Mouse (Mus musculus) heart, embryonic 11.5 days (tissue): ENCODE measurements at regions not wholly inside any gene's neighbourhood (a gene's known extent, or its start where the extent isn't known, plus 50 kb on each side); places are given as distances from the start of the nearest gene placed in this dataset.

ENCODE experiments used
- ATAC-seq: fragments of 200-750 bp; cut with Nextera tagmentation; replicated peaks from 2 replicates; pipeline ENCODE4 v1.8.0; 2017; ENCODE audit warnings: moderate library complexity; ENCODE audit not compliant: insufficient number of reproducible peaks, low FRiP score, low TSS enrichment
- H3K27ac ChIP-seq: fragments of 300-500 bp; sonication (generic); 2 replicates; pipeline ENCODE4 v1.5.1; 2014; ENCODE audit warnings: mild to moderate bottlenecking, low read depth, low read length
- H3K27me3 ChIP-seq: fragments of 300-500 bp; sonication (generic); 2 replicates; pipeline ENCODE4 v1.6.1; 2014; ENCODE audit warnings: mild to moderate bottlenecking, low read length, mixed read lengths; ENCODE audit not compliant: control insufficient read depth, insufficient read depth
- H3K36me3 ChIP-seq: fragments of 300-500 bp; sonication (generic); 2 replicates; pipeline ENCODE4 v1.6.1; 2014; ENCODE audit warnings: mild to moderate bottlenecking, low read length, moderate library complexity, mixed read lengths; ENCODE audit not compliant: control insufficient read depth, insufficient read depth
- H3K4me1 ChIP-seq: fragments of 300-500 bp; sonication (generic); 2 replicates; pipeline ENCODE4 v1.6.1; 2014; ENCODE audit warnings: low read length; ENCODE audit not compliant: control insufficient read depth, insufficient read depth
- H3K4me2 ChIP-seq: fragments of 300-500 bp; sonication (generic); 2 replicates; pipeline ENCODE4 v1.6.1; 2014; ENCODE audit warnings: mild to moderate bottlenecking, moderate library complexity
- H3K4me3 ChIP-seq: fragments of 300-500 bp; sonication (generic); 2 replicates; pipeline ENCODE4 v1.5.1; 2014; ENCODE audit warnings: low read depth, low read length
- H3K9ac ChIP-seq: fragments of 300-500 bp; sonication (generic); 2 replicates; pipeline ENCODE4 v1.6.1; 2014; ENCODE audit warnings: mild to moderate bottlenecking, low read depth, low read length, moderate library complexity
- H3K9me3 ChIP-seq: fragments of 300-500 bp; sonication (generic); replicated peaks from 2 replicates; pipeline ENCODE4 v1.6.1; 2016; ENCODE audit warnings: low read length; ENCODE audit not compliant: control insufficient read depth
- WGBS: fragments of 180-500 bp; shearing (Covaris S2); extraction: QIAGEN DNeasy Blood & Tissue Kit; methylation state at CpG from one replicate; pipeline ENCODE4 v1.1.7; 2014; ENCODE audit not compliant: insufficient replicate concordance; 5-methylcytosine and 5-hydroxymethylcytosine counted together

- H3K4me1 ChIP-seq = peaks cover 2% of the 10 kb centered on the region; the same call in 1 of the 2 replicates
- H3K4me2 ChIP-seq = no peak overlapping the region
- no peak overlapping the region for H3K9ac ChIP-seq
- no peak for ATAC-seq
- H3K27me3 ChIP-seq = no peaks in the 10 kb centered on the region
- no peaks in the 10 kb centered on the region for H3K9me3 ChIP-seq
- no peak overlapping the region for H3K4me3 ChIP-seq
- 78% methylated on average over 8 of the region's 8 CpGs for WGBS
- no peaks in the 10 kb centered on the region for H3K36me3 ChIP-seq
- H3K27ac ChIP-seq = no peak overlapping the region
Measured at GRCm38 (mm10) chr6:31132396-31133190, 173.7 kb upstream of the Klf14 start.

DNA sequence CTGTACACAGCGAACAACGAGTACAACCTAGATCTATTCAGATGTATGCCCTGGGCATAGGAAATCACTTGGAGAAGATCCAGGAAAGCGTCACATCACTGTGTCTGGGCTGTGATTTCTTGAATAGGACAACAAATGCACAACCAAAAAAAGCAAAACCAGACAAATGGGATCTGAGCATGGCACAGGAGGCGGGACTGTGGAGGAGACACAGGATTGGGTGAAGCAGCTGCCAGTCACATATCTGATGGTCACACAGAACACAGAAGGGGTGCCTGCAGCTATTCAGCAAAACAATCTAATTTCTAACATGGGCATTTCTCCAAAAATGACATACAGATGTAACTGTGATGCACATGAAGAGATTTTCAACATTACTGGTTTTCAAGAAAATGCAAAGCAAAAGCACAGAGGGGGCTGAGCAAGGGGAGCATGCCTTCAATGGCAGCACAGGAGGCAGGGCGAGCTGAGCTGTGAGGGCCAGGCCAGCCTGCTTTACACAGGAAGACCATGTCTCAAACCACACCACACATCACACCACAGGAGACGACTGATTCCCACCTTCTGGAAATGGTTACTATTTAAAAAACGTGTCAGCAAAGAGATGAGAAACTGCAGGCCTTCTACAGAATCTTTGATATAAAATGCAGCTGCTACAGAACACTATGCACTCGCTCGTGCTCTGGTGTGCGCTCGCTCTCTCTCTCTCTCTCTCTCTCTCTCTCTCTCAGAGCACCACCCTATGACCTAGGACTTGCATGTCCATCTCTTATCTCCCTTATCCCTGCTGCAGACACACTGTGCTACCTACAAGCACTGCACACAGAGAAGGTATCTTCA, 175.2 kb upstream of the Klf14 start:
- H3K9me3 ChIP-seq = no peaks in the 10 kb centered on the region

DNA sequence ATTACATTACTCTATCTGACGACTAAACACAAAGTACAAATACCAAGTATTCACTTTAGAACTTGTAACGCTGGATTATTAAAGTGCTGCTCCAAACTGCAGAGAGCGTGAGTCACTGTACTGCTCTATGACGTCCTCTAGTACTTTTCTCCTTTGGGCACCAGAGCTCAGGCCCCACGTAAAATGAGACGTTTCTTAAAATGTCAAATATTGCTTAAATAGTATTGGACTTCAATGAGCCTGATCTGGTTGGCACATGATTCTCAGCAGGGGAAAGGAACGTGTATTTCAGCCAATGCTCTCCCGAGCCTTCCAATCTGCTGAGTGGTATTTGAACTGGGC, 175.8 kb upstream of the Klf14 start:
- Histone ChIP-seq H3K4me2 (no peak overlapping the region), H3K4me1 (peaks cover 2% of the 10 kb centered on the region; the same call in 1 of the 2 replicates), H3K27me3 (no peaks in the 10 kb centered on the region), H3K9ac (no peak overlapping the region), H3K27ac (no peak overlapping the region), H3K9me3 (no peaks in the 10 kb centered on the region), H3K36me3 (no peaks in the 10 kb centered on the region), H3K4me3 (no peak overlapping the region)
- WGBS = 79% methylated on average over 8 of the region's 8 CpGs
- ATAC-seq = no peak

More for the DNA sequence above, 175.2 kb upstream of the Klf14 start:
- H3K4me3 ChIP-seq = no peak overlapping the region
- no peaks in the 10 kb centered on the region for H3K27me3 ChIP-seq
- WGBS = 80% methylated on average over 11 of the region's 11 CpGs
- ATAC-seq = no peak
- H3K9ac ChIP-seq = no peak overlapping the region
- H3K36me3 ChIP-seq = no peaks in the 10 kb centered on the region
- H3K27ac ChIP-seq = no peak overlapping the region
- H3K4me2 ChIP-seq = no peak overlapping the region
- peaks cover 2% of the 10 kb centered on the region; the same call in 1 of the 2 replicates for H3K4me1 ChIP-seq

- H3K27me3 ChIP-seq = no peaks in the 10 kb centered on the region
- H3K36me3 ChIP-seq = no peaks in the 10 kb centered on the region
- no peak overlapping the region for H3K9ac ChIP-seq
- H3K4me1 ChIP-seq = peaks cover 2% of the 10 kb centered on the region; the same call in 1 of the 2 replicates
- no peak overlapping the region for H3K4me2 ChIP-seq
- no peaks in the 10 kb centered on the region for H3K9me3 ChIP-seq
- H3K4me3 ChIP-seq = no peak overlapping the region
- ATAC-seq = no peak
- no peak overlapping the region for H3K27ac ChIP-seq
- 73% methylated on average over 6 of the region's 6 CpGs for WGBS
Measured at GRCm38 (mm10) chr6:31135580-31135979, 176.7 kb upstream of the Klf14 start.

DNA sequence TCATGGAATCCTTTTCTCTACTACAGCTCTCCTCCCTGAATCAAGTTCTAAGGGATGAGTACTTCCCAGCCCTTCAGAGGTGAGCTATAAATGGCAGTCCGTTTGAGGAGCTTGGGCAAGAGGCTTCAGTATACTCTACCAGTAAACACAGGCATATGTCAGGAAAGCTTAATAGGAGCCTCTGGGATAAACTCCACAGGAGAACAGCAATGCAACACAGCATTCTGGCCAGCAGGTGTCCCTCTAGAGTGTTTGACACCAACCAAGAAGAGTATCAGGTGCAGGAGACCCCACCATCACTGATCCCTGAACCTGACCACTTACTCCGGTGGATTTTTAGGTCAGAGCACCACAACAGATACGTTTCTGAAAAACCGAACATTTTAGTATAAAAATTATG, 178.0 kb upstream of the Klf14 start:
- peaks cover 8% of the 10 kb centered on the region; the same call in 1 of the 2 replicates for H3K4me1 ChIP-seq
- no peaks in the 10 kb centered on the region for H3K9me3 ChIP-seq
- WGBS = 60% methylated on average over 4 of the region's 4 CpGs
- H3K9ac ChIP-seq = no peak overlapping the region
- H3K4me3 ChIP-seq = no peak overlapping the region
- no peak for ATAC-seq
- no peak overlapping the region for H3K27ac ChIP-seq
- H3K27me3 ChIP-seq = no peaks in the 10 kb centered on the region
- H3K36me3 ChIP-seq = no peaks in the 10 kb centered on the region
- no peak overlapping the region for H3K4me2 ChIP-seq

GRCm38 (mm10) chr6:31137351-31137750, 178.5 kb upstream of the Klf14 start:
- Histone ChIP-seq H3K9me3 (no peaks in the 10 kb centered on the region), H3K4me2 (no peak overlapping the region), H3K27ac (no peak overlapping the region), H3K27me3 (no peaks in the 10 kb centered on the region), H3K9ac (no peak overlapping the region), H3K4me3 (no peak overlapping the region), H3K4me1 (peaks cover 8% of the 10 kb centered on the region; the same call in 1 of the 2 replicates), H3K36me3 (no peaks in the 10 kb centered on the region)
- no peak for ATAC-seq
- WGBS = 65% methylated on average over 8 of the region's 8 CpGs

GRCm38 (mm10) chr6:31140000-31140399, 181.1 kb upstream of the Klf14 start:
- Histone ChIP-seq H3K9me3 (no peaks in the 10 kb centered on the region), H3K4me1 (0 out of 2 replicates have a peak, but pooled peaks cover 5% of the 10 kb centered on the region), H3K4me3 (no peak overlapping the region), H3K9ac (no peak overlapping the region), H3K36me3 (no peaks in the 10 kb centered on the region), H3K27me3 (no peaks in the 10 kb centered on the region), H3K4me2 (no peak overlapping the region), H3K27ac (no peak overlapping the region)
- 86% methylated on average over 9 of the region's 9 CpGs for WGBS
- ATAC-seq = no peak

DNA sequence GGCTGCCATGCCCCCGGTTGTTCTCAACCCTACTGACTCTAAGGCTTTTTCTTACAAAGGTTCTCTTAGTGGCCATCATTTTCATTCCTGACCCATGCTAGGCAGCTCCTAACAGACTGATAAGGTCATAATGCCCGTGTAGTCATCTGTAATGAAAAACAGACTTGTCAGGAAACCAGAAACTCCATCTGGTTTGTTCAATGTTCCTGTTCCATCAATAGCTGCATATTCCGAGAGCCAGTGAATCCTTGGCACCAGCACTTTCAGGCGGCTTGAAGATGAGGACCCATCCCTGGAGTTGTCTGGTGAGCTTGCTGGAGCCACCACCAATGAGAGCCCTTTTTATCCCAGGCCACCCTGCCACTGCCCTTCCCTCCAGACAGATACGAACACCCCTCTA, 181.7 kb upstream of the Klf14 start:
- no peak overlapping the region for H3K4me2 ChIP-seq
- no peak overlapping the region for H3K9ac ChIP-seq
- ATAC-seq = no peak
- no peaks in the 10 kb centered on the region for H3K9me3 ChIP-seq
- no peak overlapping the region for H3K27ac ChIP-seq
- H3K36me3 ChIP-seq = no peaks in the 10 kb centered on the region
- 69% methylated on average over 5 of the region's 5 CpGs for WGBS
- H3K4me1 ChIP-seq = 0 out of 2 replicates have a peak, but pooled peaks cover 5% of the 10 kb centered on the region
- H3K4me3 ChIP-seq = no peak overlapping the region
- no peaks in the 10 kb centered on the region for H3K27me3 ChIP-seq
